Mouse (Mus musculus) cerebellum, adult 2 months (tissue): ENCODE measurements around the gene Cnnm2. TPM values are rescaled to one million over a fixed set of nuclear protein-coding genes. Genes with fewer than 3 reads are reported as not detected.

Source experiments
- DNase-seq, 2 experiments: peaks; one replicate each; pipeline ENCODE4 v3.0.0; 2021
- H3K27ac ChIP-seq: fragments of 200-500 bp; 2 replicates; pipeline ENCODE4 v1.5.1; 2012; ENCODE audit warnings: low read length, control low read depth, inconsistent platforms; ENCODE audit not compliant: insufficient read depth
- H3K27me3 ChIP-seq: fragments of 200-500 bp; 2 replicates; pipeline ENCODE4 v1.6.1; 2012; ENCODE audit warnings: inconsistent platforms, mild to moderate bottlenecking, low read length, moderate library complexity; ENCODE audit not compliant: control insufficient read depth, insufficient read depth
- H3K4me1 ChIP-seq: fragments of 200-500 bp; 2 replicates; pipeline ENCODE4 v1.6.1; 2011; ENCODE audit warnings: low read length; ENCODE audit not compliant: control insufficient read depth, insufficient read depth
- H3K4me3 ChIP-seq: fragments of 200-500 bp; replicated peaks from 2 replicates; pipeline ENCODE3; 2011; ENCODE audit warnings: mild to moderate bottlenecking, low read depth, low read length, control low read depth; ENCODE audit not compliant: insufficient read depth
- CTCF ChIP-seq: fragments of 200-500 bp; IDR thresholded peaks from 2 replicates; pipeline ENCODE4 v1.5.1; 2011; ENCODE audit warnings: low read depth, mild to moderate bottlenecking, control low read depth, low read length, moderate library complexity, borderline replicate concordance; ENCODE audit not compliant: insufficient read depth
- POLR2A ChIP-seq: fragments of 200-500 bp; IDR thresholded peaks from 2 replicates; pipeline ENCODE4 v1.6.1; 2011; ENCODE audit warnings: low read length, control low read depth, borderline replicate concordance; ENCODE audit not compliant: insufficient read depth
- WGBS: fragments of 180-500 bp; shearing (Covaris S2); methylation state at CpG from one replicate; pipeline ENCODE4 v1.1.7; 2018; 5-methylcytosine and 5-hydroxymethylcytosine counted together
- polyA plus RNA-seq: library from polyadenylated mRNA; depleted of rRNA; stranded (reverse); fragments of >200 nt; gene quantifications from 2 replicates; pipeline ENCODE4 v1.2.3, GENCODE M21; 2012

Gene Cnnm2
- polyA plus RNA-seq, 1 experiment, result 31.2 TPM

- 66% methylated on average over 4 of the region's 4 CpGs for WGBS
These were observed 124.0 kb downstream of the Cnnm2 start for GRCm38 (mm10) chr19:46885365-46885764.

GRCm38 (mm10) chr19:46886826-46887225 is 125.4 kb downstream of the Cnnm2 start:
- DNase-seq, result no peak
- WGBS, result 81% methylated on average over 7 of the region's 7 CpGs

More at GRCm38 (mm10) chr19:46885365-46885764, 124.0 kb downstream of the Cnnm2 start:
- H3K4me3 ChIP-seq, result no peak overlapping the region
- peaks cover 6% of the 10 kb centered on the region for H3K4me1 ChIP-seq
- no peaks in the 10 kb centered on the region for H3K27me3 ChIP-seq
- no peak for DNase-seq
- TF ChIP-seq POLR2A (no peak), CTCF (no peak)
- no peak overlapping the region for H3K27ac ChIP-seq

GRCm38 (mm10) chr19:46887811-46888527 is 126.6 kb downstream of the Cnnm2 start:
- 83% methylated on average over 14 of the region's 14 CpGs for WGBS
- Histone ChIP-seq H3K27me3 (no peaks in the 10 kb centered on the region), H3K27ac (no peak overlapping the region), H3K4me3 (no peak overlapping the region), H3K4me1 (no peaks in the 10 kb centered on the region)
- TF ChIP-seq CTCF, result no peak
- TF ChIP-seq POLR2A, result no peak
- no peak for DNase-seq

More at GRCm38 (mm10) chr19:46886826-46887225, 125.4 kb downstream of the Cnnm2 start:
- Histone ChIP-seq H3K27me3 (no peaks in the 10 kb centered on the region), H3K4me1 (no peaks in the 10 kb centered on the region), H3K4me3 (no peak overlapping the region), H3K27ac (no peak overlapping the region)
- TF ChIP-seq CTCF, result no peak
- no peak for TF ChIP-seq POLR2A

DNA sequence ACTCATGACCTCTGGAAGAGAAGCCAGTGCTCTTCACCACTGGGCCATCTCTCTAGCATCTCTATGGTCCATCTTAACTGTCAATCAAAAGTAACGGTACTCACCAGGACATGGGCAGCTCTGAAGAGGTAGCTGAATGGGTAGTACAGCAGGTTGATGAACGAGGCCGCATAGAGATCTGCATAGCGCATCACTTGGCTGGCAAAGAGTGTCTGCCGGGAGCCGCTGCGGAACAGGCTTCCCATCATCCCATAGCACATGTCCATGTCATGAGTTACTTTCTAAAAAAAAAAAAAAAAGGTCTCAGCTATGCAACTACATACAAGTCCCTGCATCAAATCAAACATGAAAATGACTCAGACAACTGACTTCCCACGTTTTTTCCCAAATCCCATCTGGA is 128.3 kb downstream of the Cnnm2 start:
- DNase-seq, result no peak
- Histone ChIP-seq H3K4me1 (no peaks in the 10 kb centered on the region), H3K27ac (no peak overlapping the region), H3K27me3 (no peaks in the 10 kb centered on the region), H3K4me3 (no peak overlapping the region)
- 88% methylated on average over 8 of the region's 8 CpGs for WGBS
- TF ChIP-seq POLR2A, result no peak
- no peak for TF ChIP-seq CTCF

DNA sequence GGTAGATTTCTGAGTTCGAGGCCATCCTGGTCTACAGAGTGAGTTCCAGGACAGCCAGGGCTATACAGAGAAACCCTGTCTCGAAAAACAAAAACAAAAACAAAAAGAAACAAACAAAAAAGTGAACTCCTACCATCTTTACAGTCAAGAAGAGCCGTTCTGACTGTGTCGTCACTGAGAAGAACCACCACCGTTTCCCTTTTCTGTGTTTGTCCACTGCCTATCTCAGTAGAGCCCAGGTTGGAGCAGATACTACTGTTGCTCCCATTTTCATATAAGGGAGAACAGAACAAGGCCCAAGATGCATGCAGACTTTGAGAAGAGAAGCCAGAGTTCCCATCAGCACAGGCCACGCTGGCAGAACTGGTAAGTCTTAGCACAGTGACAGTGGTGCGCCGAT is 129.3 kb downstream of the Cnnm2 start:
- no peaks in the 10 kb centered on the region for H3K27me3 ChIP-seq
- no peak for DNase-seq
- WGBS, result 90% methylated on average over 8 of the region's 8 CpGs
- no peak for TF ChIP-seq POLR2A
- TF ChIP-seq CTCF, result no peak
- H3K4me1 ChIP-seq, result no peaks in the 10 kb centered on the region
- no peak overlapping the region for H3K4me3 ChIP-seq
- H3K27ac ChIP-seq, result no peak overlapping the region

- no peaks in the 10 kb centered on the region for H3K27me3 ChIP-seq
- no peak for DNase-seq
- H3K27ac ChIP-seq, result no peak overlapping the region
- H3K4me3 ChIP-seq, result no peak overlapping the region
- TF ChIP-seq CTCF (no peak), POLR2A (no peak)
- 87% methylated on average over 3 of the region's 3 CpGs for WGBS
- peaks cover under 1% of the 10 kb centered on the region; the same call in 1 of the 2 replicates for H3K4me1 ChIP-seq
These were observed 131.5 kb downstream of the Cnnm2 start for GRCm38 (mm10) chr19:46892856-46893255.

DNA sequence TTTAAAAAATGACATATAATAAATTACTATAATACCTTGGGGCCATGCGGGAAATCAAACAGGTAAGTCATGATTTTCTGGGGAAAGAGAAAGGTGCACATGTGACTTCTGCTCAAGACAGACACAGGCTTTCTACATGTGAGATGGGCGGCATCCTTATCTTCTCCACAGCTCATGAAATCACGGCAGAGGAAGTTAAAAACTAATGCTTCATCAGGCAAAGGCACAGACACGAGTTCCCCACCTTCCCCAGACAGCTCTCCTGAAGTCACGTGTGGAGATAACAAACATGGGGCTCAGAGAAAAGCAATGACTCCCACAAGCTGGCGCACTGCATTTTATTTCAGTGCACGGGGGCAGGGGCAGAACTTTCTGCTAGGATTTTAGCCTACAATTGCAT is 132.1 kb downstream of the Cnnm2 start:
- peaks cover 6% of the 10 kb centered on the region for H3K4me1 ChIP-seq
- TF ChIP-seq POLR2A (no peak), CTCF (no peak)
- no peak overlapping the region for H3K4me3 ChIP-seq
- no peak overlapping the region for H3K27ac ChIP-seq
- 92% methylated on average over 7 of the region's 7 CpGs for WGBS
- no peaks in the 10 kb centered on the region for H3K27me3 ChIP-seq
- no peak for DNase-seq

GRCm38 (mm10) chr19:46897135-46897534 is 135.7 kb downstream of the Cnnm2 start:
- no peaks in the 10 kb centered on the region for H3K27me3 ChIP-seq
- H3K4me3 ChIP-seq, result no peak overlapping the region
- DNase-seq, result peak in 1 of 2 experiments; percentile 8
- no peak overlapping the region for H3K27ac ChIP-seq
- peak; percentile 20; the same call in 1 of the 2 replicates for TF ChIP-seq CTCF
- TF ChIP-seq POLR2A, result no peak
- H3K4me1 ChIP-seq, result peaks cover 19% of the 10 kb centered on the region
- WGBS, result 90% methylated on average over 3 of the region's 3 CpGs
